Mouse (Mus musculus): Measurements from ENCODE around the gene Bub1b. TPM values are rescaled to one million over a fixed set of nuclear protein-coding genes. Genes with fewer than 3 reads are reported as not detected.
A peak's percentile ranks its signal among the peaks of the same experiment; 100 is the strongest.
"Not testable (repeated sequence)": the region's sequence is repeated elsewhere in the genome, so short reads cannot be mapped to it uniquely, and the experiment has no call there.

Bub1b gene
- total RNA-seq, 4 experiments from 2014 or later = 2.1 to 3.3 (median 2.3) TPM

- no peak for DNase-seq (ENCODE audit: low spot score in 2 of 2)
These were observed 20.0 kb downstream of the Bub1b start for GRCm38 (mm10) chr2:118618013-118618412.

DNA sequence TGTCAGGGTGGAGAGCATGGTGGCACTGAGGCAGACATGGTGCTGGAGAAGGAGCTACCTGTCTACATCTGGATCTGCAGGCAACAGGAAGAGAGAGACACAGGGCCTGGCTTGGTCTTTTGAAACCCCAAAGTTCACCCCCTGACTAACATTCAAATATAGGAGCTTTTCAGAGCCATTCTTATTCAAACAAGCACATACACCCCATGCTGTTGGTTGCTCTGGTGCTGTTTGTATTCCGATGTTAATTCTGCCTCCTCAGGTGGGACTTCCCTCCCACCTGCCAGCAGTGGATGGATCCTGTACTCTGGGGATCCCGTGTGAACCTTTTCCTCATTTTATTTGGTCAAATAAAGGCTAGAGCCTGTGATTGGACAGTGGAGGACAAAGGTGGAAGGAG lies 22.1 kb downstream of the Bub1b start:
- no peak for DNase-seq (ENCODE audit: low spot score in 2 of 2)

GRCm38 (mm10) chr2:118620608-118621007 lies 22.6 kb downstream of the Bub1b start:
- DNase-seq (ENCODE audit: low spot score in 2 of 2) = no peak

- peak in 1 of 2 experiments; percentile 21 for DNase-seq (ENCODE audit: low spot score in 2 of 2)
These were observed 31.3 kb downstream of the Bub1b start for GRCm38 (mm10) chr2:118629276-118629675.

DNA sequence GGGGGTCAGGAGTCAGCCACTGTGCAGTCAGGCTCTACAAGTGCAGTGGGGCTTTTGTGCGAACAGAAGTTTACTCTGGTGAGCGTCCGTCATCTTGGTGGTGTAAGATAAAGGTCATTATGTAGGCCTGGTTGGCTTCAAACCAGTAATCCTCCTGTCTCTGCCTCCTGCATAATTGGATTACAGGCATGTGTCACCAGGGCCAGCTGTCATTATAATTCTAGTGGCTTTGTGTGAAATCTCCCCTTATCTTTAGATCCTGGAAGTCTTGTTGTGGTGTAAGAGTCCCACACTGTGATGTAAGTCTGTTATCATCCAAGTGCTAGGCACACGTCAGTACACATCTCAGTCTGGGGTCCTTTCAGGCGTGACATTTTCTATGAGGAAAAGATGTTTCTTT lies 35.4 kb downstream of the Bub1b start:
- DNase-seq (ENCODE audit: low spot score in 2 of 2) = no peak

DNA sequence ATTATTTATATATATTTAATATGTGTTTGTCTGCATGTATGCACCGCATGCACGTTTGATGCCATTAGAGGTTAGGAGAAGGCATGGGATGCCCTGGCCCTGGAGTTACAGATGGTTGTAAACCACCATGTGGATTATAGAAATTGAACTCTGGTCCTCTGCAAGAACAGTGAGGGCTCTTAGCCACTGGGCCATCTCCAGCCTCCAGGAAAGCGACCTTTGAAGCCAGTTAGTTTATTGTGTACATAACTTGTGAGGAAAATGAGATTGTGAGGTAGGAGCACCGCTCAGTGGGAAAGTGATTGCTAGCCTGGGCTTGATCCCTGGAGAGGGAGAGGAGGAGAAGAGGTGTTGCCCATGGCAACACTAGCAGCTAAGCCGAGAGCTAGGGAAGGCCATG lies 39.2 kb downstream of the Bub1b start:
- no peak for DNase-seq (ENCODE audit: low spot score in 2 of 2)

- DNase-seq (ENCODE audit: low spot score in 2 of 2) = peak; percentile 39 to 75
These were observed 40.0 kb downstream of the Bub1b start for GRCm38 (mm10) chr2:118637888-118638526.

DNA sequence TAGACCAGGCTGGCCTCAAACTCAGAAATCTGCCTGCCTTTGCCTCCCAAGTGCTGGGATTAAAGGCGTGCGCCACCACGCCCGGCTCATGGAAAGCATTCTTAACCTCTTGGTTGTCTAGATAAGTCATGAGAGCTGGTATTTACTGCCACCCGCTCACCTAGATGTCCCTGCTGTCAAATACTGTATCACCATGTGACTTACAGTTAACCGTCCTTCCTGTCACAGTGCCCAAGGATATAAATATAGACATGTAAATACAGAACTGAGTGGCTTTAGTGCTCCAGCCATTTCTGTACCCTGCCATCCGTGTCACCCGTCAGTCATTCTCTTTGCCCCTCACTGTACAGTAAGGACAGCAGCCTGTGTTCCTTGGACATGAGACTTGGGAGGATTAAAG lies 40.7 kb downstream of the Bub1b start:
- DNase-seq (ENCODE audit: low spot score in 2 of 2) = no peak

DNA sequence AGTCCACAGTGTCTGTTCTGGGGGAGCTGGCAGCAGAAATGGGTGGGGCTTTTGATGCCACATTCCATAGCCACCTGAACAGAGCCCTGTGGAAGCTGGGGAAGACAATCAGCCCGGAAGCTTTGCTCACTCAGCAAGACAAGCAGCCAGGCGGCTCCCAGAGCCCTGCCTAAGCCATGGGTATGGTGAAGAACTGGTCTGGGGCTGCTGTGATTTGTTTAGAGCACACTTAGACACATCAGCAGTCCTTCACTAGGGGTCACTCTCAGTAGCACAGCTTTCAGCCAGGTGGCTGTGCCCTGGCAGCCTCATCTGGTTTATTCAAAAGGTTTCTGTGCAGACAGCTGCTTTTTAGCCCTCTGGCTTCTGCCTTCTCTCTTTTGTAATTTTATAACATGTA lies 43.1 kb downstream of the Bub1b start:
- no peak for DNase-seq (ENCODE audit: low spot score in 2 of 2)

GRCm38 (mm10) chr2:118642431-118642830 lies 44.4 kb downstream of the Bub1b start:
- DNase-seq (ENCODE audit: low spot score in 2 of 2) = no peak

DNA sequence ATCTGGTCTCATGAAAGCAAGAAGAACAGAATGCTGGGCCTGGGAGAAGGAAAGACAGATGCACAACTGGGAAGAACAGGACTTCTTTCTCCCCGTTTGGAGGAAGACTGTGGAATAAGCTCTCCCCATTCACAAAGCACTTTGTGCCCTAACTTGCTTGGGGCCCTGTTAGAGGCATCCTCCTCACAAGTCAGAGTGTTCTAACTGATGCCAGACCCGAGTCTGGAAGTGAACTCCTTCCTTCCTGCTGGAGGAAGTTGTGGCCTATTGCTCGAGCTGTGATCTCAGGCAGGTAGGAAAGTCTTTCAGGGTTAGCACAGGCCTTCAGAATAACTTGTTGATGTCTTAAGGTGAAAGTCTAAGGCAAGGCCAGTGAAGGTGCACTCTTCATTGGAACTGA lies 44.9 kb downstream of the Bub1b start:
- no peak for DNase-seq (ENCODE audit: low spot score in 2 of 2)

DNA sequence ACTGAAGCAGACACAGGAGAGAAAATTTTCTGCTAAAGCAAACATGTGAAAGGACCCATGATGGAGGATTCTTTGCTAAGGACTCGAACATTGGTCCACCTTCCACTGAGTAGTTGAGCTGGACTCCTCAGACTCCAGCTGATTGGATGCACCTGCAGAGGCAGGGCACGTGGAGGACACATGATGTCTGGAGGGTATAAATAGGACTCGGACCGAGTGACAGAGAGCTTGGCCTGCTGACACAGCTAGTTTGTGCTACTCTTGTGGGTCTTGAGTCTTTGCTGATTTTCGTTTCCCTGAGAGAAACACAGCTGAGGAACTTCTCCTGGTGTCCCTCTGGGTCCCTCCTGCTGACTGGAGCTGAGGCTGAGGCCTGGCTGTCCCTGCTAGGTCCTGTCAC lies 48.7 kb downstream of the Bub1b start:
- DNase-seq (ENCODE audit: low spot score in 2 of 2) = no peak

- not testable (repeated sequence) for DNase-seq (ENCODE audit: low spot score in 2 of 2)
These were observed 52.7 kb downstream of the Bub1b start for GRCm38 (mm10) chr2:118650697-118651096.

- DNase-seq (ENCODE audit: low spot score in 2 of 2) = no peak
These were observed 58.8 kb downstream of the Bub1b start for GRCm38 (mm10) chr2:118656688-118657281.

DNA sequence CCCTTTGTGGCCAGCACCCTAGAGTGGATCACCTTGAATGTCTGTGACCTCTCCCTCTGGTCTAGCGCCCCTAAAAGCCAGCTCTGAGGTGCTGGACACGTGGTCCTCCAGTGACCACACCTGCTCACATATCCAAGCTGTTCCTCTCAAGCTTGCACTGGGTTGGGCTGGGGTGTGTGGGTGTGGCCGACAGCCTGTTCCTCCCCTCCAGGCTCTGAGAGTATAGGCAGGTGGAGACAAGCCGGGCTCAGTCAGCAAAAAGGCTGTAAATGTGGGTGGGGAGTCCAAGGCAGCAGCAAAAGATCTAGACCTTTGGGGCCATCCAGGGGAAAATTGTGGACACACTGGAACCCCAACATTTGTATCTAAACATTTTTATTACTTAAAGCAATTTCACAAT lies 60.4 kb downstream of the Bub1b start:
- no peak for DNase-seq (ENCODE audit: low spot score in 2 of 2)

- no peak for DNase-seq (ENCODE audit: low spot score in 2 of 2)
These were observed 61.1 kb downstream of the Bub1b start for GRCm38 (mm10) chr2:118659077-118659476.

DNA sequence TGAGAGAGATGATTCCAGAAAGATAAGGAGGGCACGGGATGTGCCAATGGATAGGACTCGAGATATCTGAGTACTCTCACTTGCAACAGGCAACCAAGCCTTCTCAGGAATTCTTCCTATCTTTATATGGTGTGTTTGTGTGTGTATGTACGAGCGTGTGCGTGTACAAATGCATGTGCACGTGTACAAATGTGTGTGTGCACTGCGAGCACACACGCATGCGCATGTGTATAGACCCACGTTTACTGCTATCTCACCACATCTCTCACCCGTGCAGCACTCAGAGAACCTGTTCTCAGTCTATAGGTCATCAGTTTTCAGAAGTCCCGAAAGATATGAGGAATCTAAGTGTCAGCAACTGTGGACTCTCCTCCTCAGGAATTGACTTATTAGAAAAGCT lies 61.5 kb downstream of the Bub1b start:
- DNase-seq (ENCODE audit: low spot score in 2 of 2) = no peak

DNA sequence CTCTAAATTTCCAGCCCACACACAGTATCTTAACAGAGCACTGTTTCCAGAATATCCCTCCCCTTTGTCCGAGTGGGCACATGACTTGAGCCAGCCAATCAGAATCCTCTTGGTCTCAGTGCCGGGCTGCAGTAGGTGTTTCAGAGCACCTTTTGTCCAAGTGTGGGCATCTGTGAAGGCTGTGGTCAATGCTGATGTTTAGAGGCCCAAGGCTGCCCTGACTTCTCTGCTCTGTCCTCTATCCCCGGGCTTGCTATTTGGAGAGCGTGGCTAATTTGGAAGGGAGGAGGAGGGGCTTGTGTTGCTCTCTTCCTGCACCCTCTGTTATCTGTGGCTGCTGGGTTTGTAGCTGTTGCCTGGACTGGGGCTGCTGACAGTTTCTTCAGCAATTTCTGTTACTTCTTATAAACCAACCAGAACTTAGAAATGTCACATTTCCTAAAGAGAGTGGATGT lies 62.0 kb downstream of the Bub1b start:
- peak; percentile 34 to 38 for DNase-seq (ENCODE audit: low spot score in 2 of 2)

GRCm38 (mm10) chr2:118661891-118662290 lies 63.9 kb downstream of the Bub1b start:
- no peak for DNase-seq (ENCODE audit: low spot score in 2 of 2)

GRCm38 (mm10) chr2:118662902-118663803 lies 65.1 kb downstream of the Bub1b start, which contains the start of gene Pak6:
Pak6 (plus strand) TSS chr2:118663303.
- peak; percentile 64 to 69 for DNase-seq (ENCODE audit: low spot score in 2 of 2)

- peak in 1 of 2 experiments; percentile 19 for DNase-seq (ENCODE audit: low spot score in 2 of 2)
These were observed 66.1 kb downstream of the Bub1b start for GRCm38 (mm10) chr2:118663804-118664766.

Data from layer of hippocampus, adult 8-10 months (tissue).